Mouse (Mus musculus): ENCODE data around the gene Snap23.
"Not testable (repeated sequence)": the region's sequence is repeated elsewhere in the genome, so short reads cannot be mapped to it uniquely, and the experiment has no call there.

The Snap23 gene

DNA sequence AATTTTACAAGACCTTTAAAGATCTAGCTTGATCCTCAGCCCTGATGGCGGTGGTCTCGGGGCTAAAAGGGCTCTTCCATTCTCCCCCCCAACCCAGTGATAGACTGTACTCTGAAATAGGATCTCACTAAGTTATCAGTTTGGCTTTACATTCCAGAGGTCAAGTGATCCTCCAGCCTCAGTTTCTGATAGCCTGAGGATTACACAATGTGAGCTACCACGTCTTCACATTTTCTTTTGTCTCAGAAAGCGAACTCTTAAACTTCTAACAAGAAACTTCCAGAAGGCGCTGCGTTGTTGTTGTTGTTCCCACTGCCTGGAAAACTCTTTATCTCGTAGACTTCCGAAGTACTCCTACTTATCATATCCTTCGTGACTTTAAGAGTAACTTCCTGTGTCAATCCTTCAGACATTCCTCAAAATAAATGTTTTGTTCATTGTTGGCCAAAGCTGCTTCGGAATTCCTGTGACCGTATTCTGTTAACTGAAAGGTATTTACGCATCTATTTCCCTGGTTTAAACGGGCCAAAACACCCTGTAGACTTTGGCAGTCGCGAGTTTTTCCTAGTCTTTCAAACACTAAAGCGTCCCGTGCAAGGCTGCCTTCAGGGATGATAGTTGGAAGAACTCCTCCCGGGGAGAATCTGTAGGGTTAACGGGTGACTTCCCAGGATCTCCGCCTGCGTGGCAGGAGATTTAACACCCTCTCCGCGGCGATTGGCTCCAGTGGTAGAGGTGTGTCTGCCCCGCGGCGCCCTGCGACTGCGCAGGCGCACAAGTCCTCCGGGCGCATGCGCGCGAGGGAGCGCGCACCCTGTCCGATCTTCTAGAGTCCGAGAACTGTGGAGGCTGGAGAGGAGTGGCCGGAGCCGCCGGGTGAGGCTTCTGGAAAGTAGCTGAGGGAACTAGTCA, at the start of gene Snap23:
Gene Snap23, plus strand, starts transcription at position 786 of the 912 bp plus-strand sequence.
- peak; percentile 98 to 99 for DNase-seq (ENCODE audit: inconsistent age in 2 of 2, low spot score in 1 of 2)

DNA sequence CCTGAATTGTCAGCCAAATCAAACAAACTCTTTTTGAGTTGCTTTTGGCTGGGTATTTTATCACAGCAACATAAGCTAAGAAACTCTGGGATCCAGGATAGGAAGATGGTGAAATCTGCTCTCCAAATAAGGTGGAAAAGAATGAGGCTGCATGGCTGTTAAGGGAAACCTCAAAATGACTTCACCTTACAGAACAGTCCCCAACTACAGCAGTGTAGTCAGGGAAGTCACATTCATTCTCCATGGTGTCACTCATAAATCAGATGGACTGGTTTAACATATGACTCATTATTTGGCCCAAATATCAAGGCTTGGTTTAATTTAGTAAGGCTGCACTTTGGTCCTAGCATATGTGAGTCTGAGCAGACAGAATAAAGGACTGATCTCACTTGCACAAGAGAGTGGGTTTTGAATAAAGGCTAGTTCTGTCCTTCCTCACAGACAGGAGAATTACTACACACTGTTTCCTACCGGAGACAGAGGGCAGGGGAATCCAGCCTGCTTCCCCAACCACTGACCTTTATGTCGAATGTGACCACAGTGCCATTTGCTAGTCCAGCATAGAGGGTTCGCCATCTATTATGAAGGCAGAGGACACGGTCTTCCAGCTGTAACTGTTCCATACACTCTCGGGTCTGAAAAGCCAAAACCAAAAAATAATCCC, 48.8 kb upstream of the Snap23 start:
- peak; percentile 34 to 79 for DNase-seq (ENCODE audit: inconsistent age in 2 of 2, low spot score in 1 of 2)

DNA sequence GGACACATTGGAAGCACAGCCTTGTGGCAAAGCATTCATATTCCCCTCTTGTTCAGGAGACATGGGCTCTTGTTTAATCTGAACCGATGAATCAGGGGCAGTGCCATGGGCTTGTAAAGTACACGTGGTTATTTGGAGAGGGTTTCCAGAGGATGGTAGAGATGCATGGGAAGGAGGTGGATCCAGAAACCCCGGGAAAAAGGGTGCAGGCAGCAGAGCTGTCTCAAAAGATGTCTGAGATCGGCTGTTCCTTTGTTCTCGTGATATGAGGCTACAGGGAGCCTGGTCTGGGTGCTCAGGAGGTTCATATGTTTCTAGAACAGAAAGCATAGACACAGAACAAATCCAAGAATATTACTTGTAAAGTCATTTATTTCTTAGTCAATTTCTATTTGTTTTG, 40.7 kb upstream of the Snap23 start:
- DNase-seq (ENCODE audit: inconsistent age in 2 of 2, low spot score in 1 of 2): no peak

DNA sequence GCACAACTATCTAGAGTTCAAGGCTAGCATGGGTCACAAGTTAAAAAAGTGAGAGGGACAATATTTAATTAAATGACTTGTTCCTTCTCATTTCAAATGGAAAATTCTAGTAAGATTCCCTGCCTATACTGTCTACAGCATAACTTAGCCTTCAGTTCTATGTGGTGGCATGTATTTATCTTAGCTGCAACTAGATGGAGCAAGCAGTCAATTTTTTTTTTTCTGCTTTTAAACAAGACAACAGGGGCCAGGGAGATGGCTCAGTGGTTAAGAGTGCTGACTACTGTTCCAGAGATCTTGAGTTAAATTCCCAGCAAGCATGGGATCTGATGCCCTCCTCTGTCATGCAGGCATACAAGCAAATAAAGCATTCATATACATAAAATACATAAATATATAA, 37.9 kb upstream of the Snap23 start:
- no peak for DNase-seq (ENCODE audit: inconsistent age in 2 of 2, low spot score in 1 of 2)

DNA sequence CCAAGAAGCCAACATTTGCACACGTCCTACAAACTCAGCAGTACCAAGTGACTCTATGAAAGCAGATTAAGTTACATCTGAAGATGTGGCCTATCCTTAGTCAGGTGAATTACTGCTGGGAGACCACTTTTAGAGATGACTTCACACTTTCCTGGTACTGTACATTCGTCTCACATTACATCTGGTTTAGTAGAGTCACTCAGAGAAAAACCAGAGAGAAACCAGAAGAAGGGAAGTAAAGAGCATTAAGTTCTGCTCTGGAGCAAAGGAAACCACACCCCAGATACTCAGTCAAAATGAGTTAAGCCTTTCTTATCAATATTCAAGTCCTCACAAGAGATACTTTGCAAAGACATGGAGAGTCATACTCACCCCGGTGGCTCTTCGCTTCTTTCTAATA, 36.2 kb upstream of the Snap23 start:
- DNase-seq (ENCODE audit: inconsistent age in 2 of 2, low spot score in 1 of 2): no peak

DNA sequence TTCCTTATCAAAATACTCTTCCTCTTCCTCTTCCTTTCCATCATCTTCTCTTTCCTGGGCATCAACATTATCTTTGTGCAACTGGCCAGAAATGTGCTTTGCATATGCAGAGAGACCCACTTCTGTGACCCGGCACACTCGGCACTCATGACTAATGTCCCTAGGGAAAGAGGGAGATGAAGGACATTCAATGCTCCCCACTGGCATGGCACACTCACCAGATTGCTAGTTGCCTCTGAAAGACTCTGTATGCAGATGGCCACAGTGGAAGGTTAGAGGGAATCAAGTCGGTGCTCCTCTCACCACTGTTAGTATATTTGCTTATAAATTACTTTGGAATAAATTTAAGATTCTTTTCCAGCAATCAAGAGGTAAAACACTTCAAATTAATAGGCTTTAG, 28.1 kb upstream of the Snap23 start:
- peak; percentile 46 to 73 for DNase-seq (ENCODE audit: inconsistent age in 2 of 2, low spot score in 1 of 2)

DNA sequence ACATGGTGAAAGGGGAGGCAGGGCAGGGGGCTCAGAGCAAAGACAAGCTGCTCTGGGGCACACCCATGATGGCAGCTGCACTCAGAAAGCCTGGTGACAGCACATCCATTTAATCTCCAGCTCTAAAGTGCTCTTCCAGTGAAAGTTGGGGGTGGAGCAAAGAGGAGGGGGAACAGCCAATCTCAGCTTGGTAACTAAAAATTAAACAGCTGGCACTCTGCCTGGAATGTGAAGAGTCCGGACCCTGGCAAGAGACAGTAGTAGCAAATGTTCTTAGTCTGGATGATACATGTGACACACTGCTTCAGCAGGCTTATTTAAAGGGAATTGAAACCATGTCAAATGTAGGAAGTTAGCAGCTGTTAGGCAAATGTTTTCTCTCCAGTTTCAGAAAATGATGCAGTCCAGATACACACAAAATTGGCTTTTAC, 27.7 kb upstream of the Snap23 start:
- peak; percentile 80 to 87 for DNase-seq (ENCODE audit: inconsistent age in 2 of 2, low spot score in 1 of 2)

DNA sequence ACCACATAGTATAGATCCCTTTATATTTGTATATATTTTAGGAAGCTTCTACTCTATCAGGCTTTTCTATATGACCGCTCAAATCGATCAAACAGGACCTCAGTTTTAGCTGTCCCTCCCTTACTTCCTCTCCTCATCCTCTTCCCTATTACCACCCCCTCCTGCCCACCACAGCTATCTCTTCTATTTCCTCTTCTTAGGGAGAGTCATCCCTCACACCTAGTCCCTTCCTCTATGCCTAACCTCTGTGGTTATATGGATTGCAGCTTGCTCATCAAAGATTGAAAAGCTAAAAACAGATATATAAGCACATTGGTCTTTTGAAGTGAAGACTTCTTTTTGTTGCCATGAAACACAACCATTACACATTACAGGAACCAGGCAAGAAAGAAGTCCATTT, 22.7 kb upstream of the Snap23 start:
- no peak for DNase-seq (ENCODE audit: inconsistent age in 2 of 2, low spot score in 1 of 2)

DNA sequence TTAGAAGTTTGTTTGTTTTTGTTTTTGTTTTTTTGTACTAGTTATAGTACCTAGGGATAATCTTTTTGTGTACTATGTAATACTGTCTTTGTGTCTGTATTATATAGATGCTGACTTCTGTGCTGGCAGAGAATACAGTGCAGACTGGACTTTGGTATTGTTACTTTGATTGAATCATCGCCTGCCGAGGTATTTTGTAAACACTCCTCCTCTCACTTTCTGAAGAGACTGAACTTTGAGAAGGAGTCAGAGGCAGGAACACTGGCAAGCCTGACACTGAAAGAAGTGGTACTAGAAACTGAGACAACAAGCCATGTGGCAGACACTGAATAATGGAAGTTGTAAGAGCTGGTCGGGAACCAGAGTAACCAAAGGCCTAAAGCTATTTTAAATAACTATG, 10.6 kb upstream of the Snap23 start:
- DNase-seq (ENCODE audit: inconsistent age in 2 of 2, low spot score in 1 of 2): no peak

DNA sequence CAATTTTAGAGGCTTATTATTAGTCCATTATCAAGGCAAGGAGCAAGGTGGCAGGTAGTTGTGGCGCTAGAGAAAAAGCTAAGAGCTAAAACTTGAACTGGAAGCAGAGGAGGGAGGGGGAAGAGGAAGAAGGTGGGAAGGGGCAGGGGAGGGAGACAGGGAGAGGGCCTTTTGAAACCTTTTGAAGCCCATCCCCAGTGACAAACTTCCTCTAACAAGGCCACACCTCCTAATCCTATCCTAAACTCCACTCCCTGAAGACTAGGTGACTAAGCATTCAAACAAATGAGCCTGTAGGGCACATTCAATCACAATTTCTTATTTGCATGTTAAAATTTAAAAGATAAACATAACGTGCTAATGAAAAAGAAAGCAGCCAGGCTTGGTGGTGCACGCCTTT, 8.7 kb upstream of the Snap23 start:
- no peak for DNase-seq (ENCODE audit: inconsistent age in 2 of 2, low spot score in 1 of 2)

DNA sequence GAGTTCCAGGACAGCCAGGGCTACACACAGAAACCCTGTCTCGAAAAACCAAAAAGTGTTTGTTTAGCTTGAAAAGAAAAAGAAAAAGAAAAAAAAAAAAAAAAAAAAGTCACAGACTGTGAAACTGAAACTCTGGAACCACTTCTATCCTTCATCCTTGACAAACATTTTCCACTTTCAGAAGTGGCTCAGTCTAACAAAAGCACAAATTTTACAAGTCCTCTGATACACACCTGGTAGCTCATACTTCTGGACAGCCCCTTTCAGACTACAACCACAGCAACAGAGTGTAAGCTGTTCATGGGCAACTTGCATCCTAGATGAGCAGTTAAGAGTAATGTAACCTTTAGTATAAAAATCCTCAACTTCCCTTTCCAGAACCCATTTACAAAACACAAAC, 5.9 kb upstream of the Snap23 start:
- DNase-seq (ENCODE audit: inconsistent age in 2 of 2, low spot score in 1 of 2): no peak

DNA sequence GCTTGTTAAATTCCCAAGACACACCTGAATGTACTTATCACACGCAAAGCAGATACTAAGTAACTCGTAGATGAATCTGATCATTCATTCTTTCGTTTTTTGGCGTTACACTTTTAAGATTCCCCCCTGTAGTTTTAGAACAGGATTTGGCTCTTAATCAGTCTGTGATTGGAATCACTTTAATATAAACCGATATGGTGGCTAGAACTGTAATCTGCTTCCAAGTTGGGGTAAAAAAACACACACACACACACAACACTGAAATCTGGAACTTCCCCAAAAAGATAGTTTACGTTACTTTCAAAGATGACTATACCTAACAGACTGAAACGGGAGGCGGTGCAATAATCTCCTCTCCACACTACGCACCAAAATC, 4.6 kb upstream of the Snap23 start:
- DNase-seq (ENCODE audit: inconsistent age in 2 of 2, low spot score in 1 of 2): no peak

DNA sequence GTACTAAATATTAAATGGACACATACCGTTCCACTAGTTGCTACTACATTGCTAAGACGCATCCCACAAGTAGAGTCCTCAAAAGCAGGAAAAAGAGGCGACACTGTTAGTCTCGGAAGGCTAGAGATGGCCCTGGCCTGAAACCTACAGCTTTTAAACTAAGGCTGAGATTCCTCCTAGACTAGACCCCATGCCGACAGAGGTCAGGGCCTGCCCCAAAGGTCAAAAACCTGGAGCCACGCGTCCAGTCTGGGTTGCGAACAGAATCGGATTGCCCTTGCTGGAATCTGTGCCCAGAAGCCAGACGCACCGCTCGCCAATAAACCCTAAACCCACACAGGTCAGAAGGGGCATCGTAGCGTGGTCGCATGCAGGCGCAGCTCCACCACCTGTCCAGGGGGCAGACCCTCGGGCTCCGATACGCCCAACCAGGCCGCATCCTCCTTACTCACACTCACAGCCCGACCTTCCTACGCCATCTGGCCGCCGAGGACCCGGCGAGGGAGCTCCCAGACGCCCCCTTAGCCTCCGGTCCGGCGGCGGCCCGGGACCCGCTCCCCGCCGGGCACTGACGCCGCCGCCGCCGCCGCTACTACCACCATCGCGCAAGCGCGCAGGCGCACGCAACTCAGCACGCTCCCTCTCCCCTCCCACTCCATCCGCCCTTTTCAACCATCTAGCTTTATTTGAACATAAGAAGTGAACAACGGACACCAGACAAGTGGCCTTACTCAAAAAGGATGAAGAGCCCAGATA, 4.1 kb upstream of the Snap23 start, which contains the start of gene Zfp106:
Gene Zfp106, minus strand, starts transcription at position 609 of the 756 bp plus-strand sequence.
- peak; percentile 91 to 96 for DNase-seq (ENCODE audit: inconsistent age in 2 of 2, low spot score in 1 of 2)

DNA sequence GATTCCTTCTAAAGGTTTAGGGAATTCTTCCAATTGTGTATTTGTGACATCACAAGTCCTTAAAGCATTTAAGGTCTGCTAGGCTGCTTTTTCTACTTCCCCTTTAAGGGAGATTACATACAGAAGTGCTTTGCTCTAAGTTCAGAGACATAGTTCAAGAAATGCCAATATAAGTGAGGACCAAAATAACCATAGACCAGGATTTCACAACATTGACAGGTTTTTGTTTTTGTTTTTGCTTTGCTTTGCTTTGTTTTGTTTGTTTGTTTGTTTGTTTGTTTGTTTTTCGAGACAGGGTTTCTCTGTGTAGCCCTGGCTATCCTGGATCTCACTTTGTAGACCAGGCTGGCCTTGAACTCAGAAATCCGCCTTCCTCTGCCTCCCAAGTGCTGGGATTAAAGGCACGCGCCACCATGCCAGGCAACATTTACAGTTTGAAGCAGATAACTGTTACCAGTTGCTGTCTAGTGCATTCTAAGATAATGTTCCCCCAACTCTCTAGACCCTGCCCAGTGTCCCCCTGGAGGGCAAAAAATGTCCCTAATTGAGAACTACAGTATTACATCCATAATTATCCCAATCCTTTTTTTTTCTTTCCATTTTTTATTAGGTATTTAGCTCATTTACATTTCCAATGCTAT, 2.8 kb upstream of the Snap23 start:
- not testable (repeated sequence) for DNase-seq (ENCODE audit: inconsistent age in 2 of 2, low spot score in 1 of 2)

DNA sequence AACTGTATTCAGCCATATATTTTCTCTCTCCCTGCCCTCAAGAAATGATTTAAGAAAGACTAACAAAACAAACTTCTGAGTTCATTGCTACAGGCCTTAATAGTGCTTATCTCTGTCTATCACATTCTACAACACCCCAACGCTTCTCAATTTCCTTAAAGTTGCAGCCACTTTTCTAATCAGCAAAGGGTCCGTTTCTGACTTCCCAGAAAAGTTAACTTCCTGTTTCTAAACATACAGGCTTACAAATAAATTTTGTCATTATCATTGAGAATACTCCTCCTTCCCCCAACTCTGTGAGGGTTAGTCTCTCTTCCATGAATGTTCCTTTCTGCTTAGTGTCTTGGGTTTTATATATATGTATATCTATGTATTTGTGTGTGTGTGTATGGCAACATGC, 2.1 kb upstream of the Snap23 start:
- no peak for DNase-seq (ENCODE audit: inconsistent age in 2 of 2, low spot score in 1 of 2)

DNA sequence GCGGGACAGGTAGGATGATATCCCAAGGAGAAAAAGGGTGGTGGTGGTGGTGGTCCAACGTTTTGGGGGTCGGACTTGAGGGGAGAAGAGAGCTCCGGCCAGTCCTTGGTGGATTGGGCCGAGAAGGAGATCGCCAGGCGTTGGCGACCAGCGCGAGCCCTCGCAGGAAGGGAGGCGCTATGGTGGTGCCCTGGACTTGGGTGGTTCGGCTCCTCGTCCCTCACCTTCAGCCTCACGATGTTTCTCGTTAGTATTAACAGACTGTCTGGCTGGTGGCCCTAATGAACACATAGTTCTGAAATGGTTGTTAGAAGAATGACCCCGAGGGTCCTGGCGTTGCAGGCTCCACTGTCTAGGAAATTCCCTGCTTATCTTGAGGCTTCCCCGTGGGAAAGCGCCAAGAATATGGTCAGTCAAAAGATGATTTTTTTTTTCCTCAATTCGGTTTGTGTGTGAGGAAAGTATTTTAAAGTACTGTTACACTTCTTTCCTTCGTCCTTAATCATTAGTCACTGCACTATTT, 388 bp downstream of the Snap23 start:
- no peak for DNase-seq (ENCODE audit: inconsistent age in 2 of 2, low spot score in 1 of 2)

DNA sequence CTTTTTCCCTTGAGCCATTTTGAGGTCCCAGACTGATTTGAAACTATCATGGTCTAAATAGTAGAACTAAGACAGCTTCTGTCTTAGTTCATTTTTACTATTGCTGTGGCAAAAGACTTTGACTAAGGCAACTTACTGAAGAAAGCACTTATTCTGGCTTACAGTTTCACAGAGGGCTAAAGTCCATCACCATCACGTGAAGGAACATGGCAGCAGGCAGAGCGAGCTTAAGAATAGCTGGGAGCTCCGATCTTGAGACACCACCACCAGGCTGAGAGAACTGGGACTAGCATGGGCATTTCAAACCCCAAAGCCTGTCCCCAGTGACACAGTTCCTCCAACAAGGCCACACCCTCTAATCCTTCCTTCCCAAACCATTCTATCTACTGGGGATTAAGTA, 3.6 kb downstream of the Snap23 start:
- DNase-seq (ENCODE audit: inconsistent age in 2 of 2, low spot score in 1 of 2): no peak

DNA sequence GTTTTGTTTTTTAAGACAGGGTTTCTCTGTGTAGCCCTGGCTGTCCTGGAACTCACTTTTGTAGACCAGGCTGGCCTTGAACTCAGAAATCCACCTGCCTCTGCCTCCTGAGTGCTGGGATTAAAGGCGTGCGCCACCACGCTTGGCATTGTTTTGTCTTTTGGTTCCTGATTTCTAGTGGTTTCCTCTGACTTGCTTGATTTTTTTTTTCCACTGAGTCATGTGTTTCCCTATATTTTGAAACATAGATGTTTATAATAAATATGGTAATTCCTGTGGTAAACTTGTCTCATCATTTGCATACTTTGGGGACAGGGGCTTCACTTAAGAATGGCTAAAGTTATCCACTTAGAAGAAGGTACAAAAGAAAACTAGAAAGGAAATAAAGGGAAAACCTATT, 4.7 kb downstream of the Snap23 start:
- not testable (repeated sequence) for DNase-seq (ENCODE audit: inconsistent age in 2 of 2, low spot score in 1 of 2)

DNA sequence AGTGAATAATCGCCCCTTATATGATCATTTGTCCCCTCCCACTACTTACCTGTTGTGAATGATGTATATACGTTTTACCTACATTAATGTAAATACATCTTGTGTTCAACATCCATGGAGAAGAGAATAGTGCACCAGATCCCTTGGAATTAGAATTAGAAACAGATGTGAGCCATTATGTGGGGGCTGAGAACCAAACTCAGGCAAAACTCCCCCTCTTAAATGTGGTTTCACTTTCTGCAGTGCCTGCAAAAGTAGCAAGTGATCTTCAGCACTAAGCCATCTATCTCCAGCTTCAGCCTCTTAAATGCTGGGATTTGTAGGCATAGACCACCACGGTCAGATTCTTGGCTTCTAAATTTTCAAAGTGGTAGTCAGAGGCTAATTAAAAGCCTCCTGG, 7.7 kb downstream of the Snap23 start:
- DNase-seq (ENCODE audit: inconsistent age in 2 of 2, low spot score in 1 of 2): no peak

DNA sequence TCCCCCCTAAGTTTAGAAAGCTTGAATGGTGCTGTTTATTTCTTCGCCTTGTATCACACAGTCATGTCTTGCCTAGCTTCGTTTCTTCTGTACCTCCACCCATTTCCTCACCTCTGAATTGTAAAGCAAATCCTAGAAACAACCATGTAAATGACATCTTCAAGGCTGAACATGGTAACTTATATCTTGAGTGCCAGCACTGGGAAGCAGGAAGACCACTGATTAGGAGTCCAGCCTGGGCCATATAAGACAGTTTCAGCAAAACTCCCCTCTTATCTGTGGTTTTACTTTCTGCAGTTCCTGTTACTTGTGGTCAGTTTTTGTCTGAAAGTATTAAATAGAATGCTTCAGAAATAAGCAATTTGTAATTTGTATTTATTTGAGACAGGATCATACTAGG, 8.5 kb downstream of the Snap23 start:
- DNase-seq (ENCODE audit: inconsistent age in 2 of 2, low spot score in 1 of 2): no peak

DNA sequence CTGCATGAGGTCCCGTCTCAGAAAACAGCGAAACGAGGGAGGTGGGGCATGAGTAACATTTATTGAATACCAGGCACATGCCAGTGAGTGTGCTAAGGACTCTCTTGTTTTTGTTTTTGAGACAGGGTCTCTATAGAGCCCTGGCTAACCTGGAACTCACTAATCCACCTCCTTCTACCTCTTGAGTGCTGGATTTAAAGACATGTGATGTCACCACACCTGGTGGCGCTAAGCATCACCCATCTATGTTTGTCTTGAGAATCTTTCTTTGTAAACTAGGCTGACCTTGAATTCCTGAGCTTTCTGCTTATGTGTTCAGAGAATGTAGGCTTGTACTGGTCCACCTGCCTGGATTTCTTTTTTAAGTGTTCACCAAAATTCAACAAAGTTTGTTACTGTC, 10.3 kb downstream of the Snap23 start:
- no peak for DNase-seq (ENCODE audit: inconsistent age in 2 of 2, low spot score in 1 of 2)
